Mouse (Mus musculus): ENCODE results near the gene Acvrl1.

GRCm38 (mm10) chr15:101123202-101123601 lies 5.1 kb upstream of the Acvrl1 start:
- TF ChIP-seq CTCF (IDR thresholded peaks at IDR 0.05; ENCODE audit: extremely low read depth, insufficient read depth, insufficient read length, insufficient replicate concordance) (no peak), POLR2A (IDR thresholded peaks at IDR 0.05; ENCODE audit: low read depth, low read length) (no peak)

Data from spleen, adult 2 months (tissue).